Mouse (Mus musculus): ENCODE data around the gene Hbq1b.
A peak's percentile ranks its signal among the peaks of the same experiment; 100 is the strongest.

Hbq1b gene

GRCm38 (mm10) chr11:32302824-32303419, 16.2 kb downstream of the Hbq1b start:
- no peak for DNase-seq

GRCm38 (mm10) chr11:32303455-32303854, 16.7 kb downstream of the Hbq1b start:
- no peak for DNase-seq

- DNase-seq, result no peak
These were observed 20.2 kb downstream of the Hbq1b start for GRCm38 (mm10) chr11:32307006-32307405.

GRCm38 (mm10) chr11:32309446-32309845, 22.7 kb downstream of the Hbq1b start:
- no peak for DNase-seq

GRCm38 (mm10) chr11:32309928-32310327, 23.2 kb downstream of the Hbq1b start:
- DNase-seq, result no peak

- no peak for DNase-seq
These were observed 29.2 kb downstream of the Hbq1b start for GRCm38 (mm10) chr11:32316009-32316408.

GRCm38 (mm10) chr11:32320507-32321195, 33.9 kb downstream of the Hbq1b start:
- no peak for DNase-seq

- DNase-seq, result peak; percentile 73
These were observed 34.4 kb downstream of the Hbq1b start for GRCm38 (mm10) chr11:32321196-32321565.

GRCm38 (mm10) chr11:32324609-32325008, 37.8 kb downstream of the Hbq1b start:
- DNase-seq, result peak; percentile 86

- no peak for DNase-seq
These were observed 44.3 kb downstream of the Hbq1b start for GRCm38 (mm10) chr11:32331075-32331474.

GRCm38 (mm10) chr11:32331861-32332260, 45.1 kb downstream of the Hbq1b start:
- DNase-seq, result no peak

GRCm38 (mm10) chr11:32333235-32333634, 46.5 kb downstream of the Hbq1b start:
- DNase-seq, result no peak

GRCm38 (mm10) chr11:32336435-32336907, 49.7 kb downstream of the Hbq1b start:
- DNase-seq, result no peak

Data from thymus, postnatal 14 days (tissue).